Mouse (Mus musculus): ENCODE data around the gene Hist1h3b. TPM values are rescaled to one million over a fixed set of nuclear protein-coding genes. Genes with fewer than 3 reads are reported as not detected.
A peak's percentile ranks its signal among the peaks of the same experiment; 100 is the strongest.
"Not testable (repeated sequence)": the region's sequence is repeated elsewhere in the genome, so short reads cannot be mapped to it uniquely, and the experiment has no call there.

Hist1h3b gene
- polyA plus RNA-seq, 1 experiment from 2014 or later = 13.3 TPM

DNA sequence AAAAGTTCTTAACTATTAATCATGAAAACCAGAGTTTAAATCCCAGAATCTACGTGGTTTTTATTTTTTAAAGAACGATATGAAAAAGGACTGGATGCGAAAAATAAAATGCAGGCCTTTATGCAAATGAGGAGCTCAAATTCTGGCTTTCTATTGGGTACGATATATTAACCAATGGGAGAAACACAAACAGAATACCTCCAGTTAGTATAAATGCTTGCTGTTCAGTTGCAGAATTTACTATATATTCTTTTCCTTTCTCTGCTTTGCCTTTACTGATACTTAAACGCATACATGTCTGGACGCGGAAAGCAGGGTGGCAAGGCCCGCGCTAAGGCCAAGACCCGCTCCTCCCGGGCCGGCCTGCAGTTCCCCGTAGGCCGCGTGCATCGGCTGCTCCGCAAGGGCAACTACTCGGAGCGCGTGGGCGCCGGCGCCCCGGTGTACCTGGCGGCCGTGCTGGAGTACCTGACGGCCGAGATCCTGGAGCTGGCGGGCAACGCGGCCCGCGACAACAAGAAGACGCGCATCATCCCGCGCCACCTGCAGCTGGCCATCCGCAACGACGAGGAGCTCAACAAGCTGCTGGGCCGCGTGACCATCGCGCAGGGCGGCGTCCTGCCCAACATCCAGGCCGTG, 1.1 kb upstream of the Hist1h3b start, which contains the start of gene Hist1h2ab:
Hist1h2ab (plus strand) TSS at position 288 of the 639 bp plus-strand sequence.
- peak within 1 kb of the TSS; percentile 98 for H3K27ac ChIP-seq (ENCODE audit: low read length)
- peak within 1 kb of the TSS; percentile 67 for H3K9ac ChIP-seq (ENCODE audit: low read length)
- peak; percentile 47 for ATAC-seq (ENCODE audit: low read depth)
- under 1% methylated on average over 26 of the region's 47 CpGs for WGBS
- H3K36me3 ChIP-seq (ENCODE audit: control insufficient read depth, insufficient read depth, low read length); H3K9me3 ChIP-seq (ENCODE audit: control insufficient read depth, low read length); H3K27me3 ChIP-seq (ENCODE audit: control insufficient read depth, insufficient read depth, low read depth, low read length): not testable (repeated sequence)
- peak within 1 kb of the TSS; percentile 65 for H3K4me2 ChIP-seq (ENCODE audit: low read depth, low read length)
- peaks cover 14% of the 10 kb centered on the region for H3K4me1 ChIP-seq (replicated peaks; ENCODE audit: control insufficient read depth, insufficient read depth, low read length)
- peak within 1 kb of the TSS; percentile 49 for H3K4me3 ChIP-seq (ENCODE audit: low read length)

DNA sequence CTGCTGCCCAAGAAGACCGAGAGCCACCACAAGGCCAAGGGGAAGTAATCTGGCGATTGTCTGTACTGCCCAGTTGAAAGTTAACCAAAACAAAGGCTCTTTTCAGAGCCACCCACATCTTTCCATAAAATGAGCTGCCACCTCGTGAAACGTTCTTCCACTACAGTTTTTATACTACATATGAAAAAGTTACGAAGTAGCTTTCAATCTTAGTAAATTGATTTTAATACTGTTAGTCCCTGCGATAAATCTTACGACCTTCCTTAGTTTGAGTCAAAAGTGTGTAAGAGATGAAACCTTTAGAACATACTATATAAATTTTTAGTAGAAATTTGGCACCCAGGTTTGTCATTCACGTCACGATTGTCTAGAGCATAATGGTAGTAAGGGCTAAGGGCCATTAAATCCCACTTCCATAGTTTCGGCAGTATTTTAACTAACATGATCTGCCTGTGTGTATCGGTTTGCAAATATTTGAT, 550 bp upstream of the Hist1h3b start:
- Histone ChIP-seq H3K27me3 (ENCODE audit: control insufficient read depth, insufficient read depth, low read depth, low read length) (no peaks in the 10 kb centered on the region), H3K27ac (ENCODE audit: low read length) (peak overlapping the region; percentile 98), H3K4me1 (replicated peaks; ENCODE audit: control insufficient read depth, insufficient read depth, low read length) (peaks cover 14% of the 10 kb centered on the region), H3K9ac (ENCODE audit: low read length) (peak overlapping the region; percentile 67), H3K9me3 (ENCODE audit: control insufficient read depth, low read length) (no peaks in the 10 kb centered on the region), H3K36me3 (ENCODE audit: control insufficient read depth, insufficient read depth, low read length) (no peaks in the 10 kb centered on the region), H3K4me2 (ENCODE audit: low read depth, low read length) (peak overlapping the region; percentile 65), H3K4me3 (ENCODE audit: low read length) (peak overlapping the region; percentile 49)
- peak; percentile 11; the same call in 1 of the 2 replicates for ATAC-seq (ENCODE audit: low read depth)
- under 1% methylated on average over 11 of the region's 11 CpGs for WGBS

DNA sequence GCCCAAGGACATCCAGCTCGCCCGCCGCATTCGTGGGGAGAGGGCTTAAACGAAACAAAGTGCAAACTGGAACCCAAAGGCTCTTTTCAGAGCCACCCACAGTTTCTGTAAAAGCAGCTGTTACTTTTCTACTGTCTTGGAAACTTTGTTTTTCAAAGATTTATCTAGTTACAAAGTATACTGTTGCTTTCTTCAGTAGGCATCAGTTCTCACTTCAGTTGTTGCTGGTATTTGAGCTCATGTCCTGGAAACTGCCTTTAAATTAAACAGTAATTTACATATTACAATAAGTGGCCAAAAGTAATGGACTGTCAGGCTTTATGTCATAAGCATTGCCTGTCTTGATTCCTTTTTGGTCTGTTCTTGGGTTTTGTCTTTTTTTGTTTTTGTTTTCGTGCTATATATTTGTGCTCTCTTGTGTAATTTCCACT, 690 bp downstream of the Hist1h3b start:
- peak overlapping the region; percentile 48 for H3K4me3 ChIP-seq (ENCODE audit: low read length)
- H3K9ac ChIP-seq (ENCODE audit: low read length) = peak overlapping the region; percentile 64
- peaks cover 14% of the 10 kb centered on the region for H3K4me1 ChIP-seq (replicated peaks; ENCODE audit: control insufficient read depth, insufficient read depth, low read length)
- no peak for ATAC-seq (ENCODE audit: low read depth)
- H3K27me3 ChIP-seq (ENCODE audit: control insufficient read depth, insufficient read depth, low read depth, low read length) = no peaks in the 10 kb centered on the region
- peak overlapping the region; percentile 79 for H3K27ac ChIP-seq (ENCODE audit: low read length)
- H3K36me3 ChIP-seq (ENCODE audit: control insufficient read depth, insufficient read depth, low read length) = no peaks in the 10 kb centered on the region
- no peaks in the 10 kb centered on the region for H3K9me3 ChIP-seq (ENCODE audit: control insufficient read depth, low read length)
- H3K4me2 ChIP-seq (ENCODE audit: low read depth, low read length) = peak overlapping the region; percentile 57
- 2% methylated on average over 6 of the region's 6 CpGs for WGBS

DNA sequence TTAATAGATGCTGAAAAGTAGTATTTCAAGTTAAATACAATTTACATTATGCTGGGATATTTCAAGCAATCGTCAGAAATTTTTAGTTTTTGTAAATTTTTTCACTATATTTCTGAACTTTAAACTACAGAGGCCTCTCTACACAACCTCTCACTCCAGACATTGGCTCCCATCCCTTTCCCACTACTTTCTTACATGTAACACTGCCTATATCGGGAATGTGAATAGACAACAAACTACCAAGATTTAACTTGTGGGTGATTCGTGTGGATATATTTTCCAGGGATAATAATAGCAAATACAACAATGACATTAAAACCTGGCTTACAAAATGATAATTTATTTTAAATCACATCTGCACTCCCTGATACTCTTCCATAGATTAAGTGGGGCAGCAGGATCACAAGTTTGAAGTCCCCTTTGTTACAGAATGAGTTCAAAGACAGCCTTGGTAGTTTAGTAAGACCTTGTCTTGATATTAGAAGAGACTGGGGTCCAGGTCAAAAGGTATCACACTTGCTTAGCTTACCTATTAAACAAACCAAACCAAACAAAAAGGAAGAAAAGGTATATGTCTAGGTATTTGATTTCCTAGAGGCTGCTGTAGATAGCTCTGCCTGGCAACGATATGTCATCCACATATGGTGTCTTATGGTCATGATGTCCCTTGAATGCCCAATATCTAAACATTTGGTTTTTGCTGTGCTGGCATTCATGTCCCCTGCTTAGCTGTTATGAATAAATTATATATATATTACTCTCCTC, 1.4 kb downstream of the Hist1h3b start:
- no peaks in the 10 kb centered on the region for H3K9me3 ChIP-seq (ENCODE audit: control insufficient read depth, low read length)
- peak overlapping the region; percentile 20; the same call in 1 of the 2 replicates for H3K9ac ChIP-seq (ENCODE audit: low read length)
- H3K27ac ChIP-seq (ENCODE audit: low read length) = peak overlapping the region; percentile 70

DNA sequence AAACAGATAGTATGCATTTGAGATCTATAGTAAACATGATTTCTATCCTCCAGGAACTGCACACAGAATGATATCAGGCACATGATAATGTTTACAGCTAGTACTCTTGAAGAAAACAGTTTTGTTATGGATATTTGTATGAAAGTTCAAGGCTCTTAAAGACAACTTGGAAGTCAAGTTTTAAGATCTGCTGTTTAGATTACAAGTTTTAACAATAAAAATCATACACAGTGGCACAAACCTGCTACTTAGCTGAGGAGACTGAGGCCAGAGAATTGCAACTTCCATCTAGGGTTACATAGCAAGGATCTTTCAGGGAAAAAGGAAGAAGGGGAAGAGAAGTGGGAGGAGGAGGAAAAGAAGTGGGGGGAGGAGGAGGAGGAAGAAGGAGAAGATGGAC, 2.9 kb downstream of the Hist1h3b start:
- no peaks in the 10 kb centered on the region for H3K27me3 ChIP-seq (ENCODE audit: control insufficient read depth, insufficient read depth, low read depth, low read length)
- H3K36me3 ChIP-seq (ENCODE audit: control insufficient read depth, insufficient read depth, low read length) = no peaks in the 10 kb centered on the region
- no peak overlapping the region for H3K27ac ChIP-seq (ENCODE audit: low read length)
- H3K4me3 ChIP-seq (ENCODE audit: low read length) = no peak overlapping the region
- H3K9ac ChIP-seq (ENCODE audit: low read length) = no peak overlapping the region
- H3K9me3 ChIP-seq (ENCODE audit: control insufficient read depth, low read length) = no peaks in the 10 kb centered on the region
- no peak for ATAC-seq (ENCODE audit: low read depth)
- peaks cover 9% of the 10 kb centered on the region for H3K4me1 ChIP-seq (replicated peaks; ENCODE audit: control insufficient read depth, insufficient read depth, low read length)
- no peak overlapping the region for H3K4me2 ChIP-seq (ENCODE audit: low read depth, low read length)

More for the DNA sequence above, 1.4 kb downstream of the Hist1h3b start:
- Histone ChIP-seq H3K27me3 (ENCODE audit: control insufficient read depth, insufficient read depth, low read depth, low read length) (no peaks in the 10 kb centered on the region), H3K4me2 (ENCODE audit: low read depth, low read length) (peak overlapping the region; percentile 42), H3K4me1 (replicated peaks; ENCODE audit: control insufficient read depth, insufficient read depth, low read length) (peaks cover 7% of the 10 kb centered on the region), H3K36me3 (ENCODE audit: control insufficient read depth, insufficient read depth, low read length) (no peaks in the 10 kb centered on the region), H3K4me3 (ENCODE audit: low read length) (no peak overlapping the region)
- no peak for ATAC-seq (ENCODE audit: low read depth)
- WGBS = 37% methylated on average over 4 of the region's 4 CpGs

DNA sequence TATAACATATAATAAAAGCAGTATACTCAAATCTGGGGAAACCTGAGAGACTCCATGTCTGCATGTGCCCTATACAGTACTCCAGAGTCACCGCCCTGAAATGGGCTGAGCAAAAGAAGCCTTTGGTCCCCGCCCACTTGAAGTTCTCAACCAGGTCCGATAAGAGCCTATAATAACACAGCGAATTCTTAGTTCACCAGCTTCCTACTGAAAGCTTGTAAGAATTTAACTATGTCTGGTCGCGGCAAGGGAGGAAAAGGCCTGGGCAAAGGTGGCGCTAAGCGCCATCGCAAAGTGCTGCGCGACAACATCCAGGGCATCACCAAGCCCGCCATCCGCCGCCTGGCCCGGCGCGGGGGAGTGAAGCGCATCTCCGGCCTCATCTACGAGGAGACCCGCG, 4.7 kb downstream of the Hist1h3b start, which contains the start of gene Hist1h4b:
Hist1h4b (plus strand) TSS at position 224 of the 400 bp plus-strand sequence.
- peak within 1 kb of the TSS; percentile 91 for H3K27ac ChIP-seq (ENCODE audit: low read length)
- H3K4me3 ChIP-seq (ENCODE audit: low read length) = peak within 1 kb of the TSS; percentile 42
- H3K4me2 ChIP-seq (ENCODE audit: low read depth, low read length) = peak within 1 kb of the TSS; percentile 64
- H3K36me3 ChIP-seq (ENCODE audit: control insufficient read depth, insufficient read depth, low read length) = no peaks in the 10 kb centered on the region
- no peaks in the 10 kb centered on the region for H3K27me3 ChIP-seq (ENCODE audit: control insufficient read depth, insufficient read depth, low read depth, low read length)
- ATAC-seq (ENCODE audit: low read depth) = peak; percentile 75
- WGBS = 1% methylated on average over 15 of the region's 22 CpGs
- H3K4me1 ChIP-seq (replicated peaks; ENCODE audit: control insufficient read depth, insufficient read depth, low read length) = peaks cover 15% of the 10 kb centered on the region
- H3K9me3 ChIP-seq (ENCODE audit: control insufficient read depth, low read length) = no peaks in the 10 kb centered on the region
- H3K9ac ChIP-seq (ENCODE audit: low read length) = peak within 1 kb of the TSS; percentile 66

DNA sequence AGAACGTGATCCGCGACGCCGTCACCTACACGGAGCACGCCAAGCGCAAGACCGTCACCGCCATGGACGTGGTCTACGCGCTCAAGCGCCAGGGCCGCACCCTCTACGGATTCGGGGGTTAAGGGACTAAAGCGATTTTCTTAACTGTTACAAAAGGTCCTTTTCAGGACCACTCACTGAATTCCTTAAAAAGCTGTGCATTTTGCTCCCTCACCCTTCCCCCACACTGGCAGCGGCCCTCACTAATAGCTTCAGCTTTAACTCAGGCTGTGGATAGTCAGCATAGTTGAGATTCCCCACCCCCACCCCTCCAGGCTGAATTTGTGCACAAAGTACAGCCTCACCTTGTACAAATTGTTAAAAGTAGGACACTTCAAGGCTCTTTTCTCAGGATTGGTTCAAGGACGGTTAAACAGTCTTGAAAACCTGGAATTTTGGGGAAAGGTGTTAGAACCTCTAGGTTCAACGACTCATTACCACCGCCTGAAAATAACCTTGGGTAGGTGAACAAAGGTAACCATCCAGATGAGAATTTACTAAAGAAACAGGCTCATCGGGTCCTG, 5.2 kb downstream of the Hist1h3b start:
- Histone ChIP-seq H3K4me1 (replicated peaks; ENCODE audit: control insufficient read depth, insufficient read depth, low read length) (peaks cover 15% of the 10 kb centered on the region), H3K36me3 (ENCODE audit: control insufficient read depth, insufficient read depth, low read length) (no peaks in the 10 kb centered on the region), H3K27me3 (ENCODE audit: control insufficient read depth, insufficient read depth, low read depth, low read length) (no peaks in the 10 kb centered on the region), H3K4me3 (ENCODE audit: low read length) (peak overlapping the region; percentile 42), H3K9me3 (ENCODE audit: control insufficient read depth, low read length) (no peaks in the 10 kb centered on the region), H3K4me2 (ENCODE audit: low read depth, low read length) (peak overlapping the region; percentile 64), H3K9ac (ENCODE audit: low read length) (peak overlapping the region; percentile 66), H3K27ac (ENCODE audit: low read length) (peak overlapping the region; percentile 91)
- ATAC-seq (ENCODE audit: low read depth) = peak; percentile 1; the same call in 1 of the 2 replicates
- under 1% methylated on average over 14 of the region's 23 CpGs for WGBS

DNA sequence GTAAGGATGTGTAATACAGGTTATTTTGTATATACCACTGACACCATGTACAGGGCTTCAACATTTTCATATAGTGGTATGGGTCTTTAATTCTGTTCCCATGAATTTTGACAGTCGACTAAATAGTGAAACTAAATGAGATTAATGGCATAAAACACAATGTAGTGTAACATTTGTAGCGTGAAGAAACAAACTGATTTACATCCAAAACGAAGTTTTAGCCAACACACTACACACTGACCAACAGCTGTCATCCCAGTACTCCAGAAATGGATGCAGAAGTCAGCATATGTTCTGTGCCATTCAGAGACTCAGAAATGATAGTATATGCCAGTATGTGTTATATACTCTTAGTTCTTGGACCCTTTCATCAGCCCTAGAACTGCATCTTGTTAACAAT, 5.9 kb downstream of the Hist1h3b start:
- Histone ChIP-seq H3K9me3 (ENCODE audit: control insufficient read depth, low read length) (no peaks in the 10 kb centered on the region), H3K27me3 (ENCODE audit: control insufficient read depth, insufficient read depth, low read depth, low read length) (no peaks in the 10 kb centered on the region), H3K9ac (ENCODE audit: low read length) (no peak overlapping the region), H3K4me1 (replicated peaks; ENCODE audit: control insufficient read depth, insufficient read depth, low read length) (peaks cover 13% of the 10 kb centered on the region), H3K27ac (ENCODE audit: low read length) (no peak overlapping the region), H3K36me3 (ENCODE audit: control insufficient read depth, insufficient read depth, low read length) (no peaks in the 10 kb centered on the region), H3K4me2 (ENCODE audit: low read depth, low read length) (peak overlapping the region; percentile 26; the same call in 1 of the 2 replicates), H3K4me3 (ENCODE audit: low read length) (no peak overlapping the region)
- WGBS = 41% methylated on average over 3 of the region's 3 CpGs
- ATAC-seq (ENCODE audit: low read depth) = no peak

DNA sequence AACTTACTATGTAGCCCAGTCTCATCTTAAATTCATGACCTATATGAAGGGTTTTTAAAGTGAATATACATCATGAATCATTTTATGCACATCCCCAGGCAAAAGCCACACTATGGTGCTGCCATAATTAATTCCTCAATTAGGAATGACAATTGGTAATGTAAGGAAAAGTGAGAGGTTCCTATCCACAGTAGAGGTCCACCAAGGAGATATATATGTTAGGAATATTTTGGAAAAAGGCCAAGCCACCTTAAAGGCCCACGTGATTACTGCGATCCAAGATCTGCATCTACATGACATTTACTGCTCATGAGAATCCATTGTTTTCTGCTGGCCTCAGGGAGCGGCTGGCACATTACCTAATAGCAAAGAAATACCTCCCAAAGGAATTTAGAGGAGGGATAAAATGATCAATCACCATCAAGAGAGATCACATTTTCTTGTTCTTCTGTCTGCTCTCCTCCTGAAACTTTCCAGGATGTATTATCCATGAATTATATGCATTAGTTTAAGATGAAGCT, 7.2 kb downstream of the Hist1h3b start:
- WGBS = 78% methylated on average over 3 of the region's 3 CpGs
- H3K9me3 ChIP-seq (ENCODE audit: control insufficient read depth, low read length) = no peaks in the 10 kb centered on the region
- H3K27me3 ChIP-seq (ENCODE audit: control insufficient read depth, insufficient read depth, low read depth, low read length) = no peaks in the 10 kb centered on the region
- H3K4me3 ChIP-seq (ENCODE audit: low read length) = no peak overlapping the region
- no peaks in the 10 kb centered on the region for H3K36me3 ChIP-seq (ENCODE audit: control insufficient read depth, insufficient read depth, low read length)
- H3K27ac ChIP-seq (ENCODE audit: low read length) = no peak overlapping the region
- no peak for ATAC-seq (ENCODE audit: low read depth)
- no peak overlapping the region for H3K9ac ChIP-seq (ENCODE audit: low read length)
- H3K4me1 ChIP-seq (replicated peaks; ENCODE audit: control insufficient read depth, insufficient read depth, low read length) = peaks cover 13% of the 10 kb centered on the region
- H3K4me2 ChIP-seq (ENCODE audit: low read depth, low read length) = no peak overlapping the region

Measured in lung, embryonic 16.5 days (tissue).